Mouse (Mus musculus): Measurements from ENCODE around the gene Ksr1.

- TF ChIP-seq CTCF (IDR thresholded peaks at IDR 0.05; ENCODE audit: borderline replicate concordance, control insufficient read depth, extremely low read depth, insufficient read depth, low read length, poor library complexity) (no peak), POLR2A (IDR thresholded peaks at IDR 0.05; ENCODE audit: control insufficient read depth, extremely low read depth, insufficient read depth, low read length, poor library complexity) (no peak)
Observed at GRCm38 (mm10) chr11:79187291-79187690, 41.1 kb upstream of the Ksr1 start.
